Mouse (Mus musculus): Measurements from ENCODE around the gene Brd7.

The Brd7 gene

DNA sequence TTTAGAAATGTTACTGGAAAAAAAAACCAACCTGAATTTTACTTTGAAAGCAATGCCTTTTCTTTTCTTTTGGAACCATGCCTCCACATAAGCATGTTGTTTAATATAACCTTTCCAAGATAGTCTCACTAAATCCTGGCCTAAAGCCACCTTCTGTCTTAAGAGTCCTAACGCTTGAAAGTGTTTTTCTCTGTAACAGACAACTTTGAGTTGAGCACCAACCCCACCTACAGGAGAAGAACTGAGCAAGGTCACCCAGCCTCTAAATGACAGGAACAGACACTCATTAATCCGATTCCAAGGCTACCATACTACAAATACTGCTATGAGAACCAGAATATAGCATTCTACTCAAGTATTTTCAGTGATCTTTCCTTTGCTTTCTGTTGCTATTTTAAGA lies 12.9 kb downstream of the Brd7 start:
- no peak for DNase-seq

DNA sequence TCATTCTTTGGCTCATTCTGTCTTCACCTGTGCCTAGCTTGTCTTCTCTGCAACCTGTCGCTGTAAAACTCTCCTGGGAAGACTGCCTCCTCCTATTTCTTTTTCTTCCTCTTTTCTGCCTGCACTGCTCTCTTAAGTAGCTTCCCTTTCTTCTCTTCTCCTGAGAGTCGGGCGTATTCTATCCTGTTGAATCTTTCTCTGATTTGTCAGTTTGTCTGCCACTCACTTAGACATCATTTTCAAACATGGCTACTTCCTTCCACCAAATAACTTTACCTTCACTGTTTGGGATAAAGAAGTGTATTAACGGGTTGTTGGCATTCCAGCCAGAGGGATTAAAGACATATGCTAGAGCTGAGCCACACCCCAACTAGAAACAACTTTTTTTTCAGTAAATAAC lies 20.0 kb downstream of the Brd7 start:
- DNase-seq, result no peak

DNA sequence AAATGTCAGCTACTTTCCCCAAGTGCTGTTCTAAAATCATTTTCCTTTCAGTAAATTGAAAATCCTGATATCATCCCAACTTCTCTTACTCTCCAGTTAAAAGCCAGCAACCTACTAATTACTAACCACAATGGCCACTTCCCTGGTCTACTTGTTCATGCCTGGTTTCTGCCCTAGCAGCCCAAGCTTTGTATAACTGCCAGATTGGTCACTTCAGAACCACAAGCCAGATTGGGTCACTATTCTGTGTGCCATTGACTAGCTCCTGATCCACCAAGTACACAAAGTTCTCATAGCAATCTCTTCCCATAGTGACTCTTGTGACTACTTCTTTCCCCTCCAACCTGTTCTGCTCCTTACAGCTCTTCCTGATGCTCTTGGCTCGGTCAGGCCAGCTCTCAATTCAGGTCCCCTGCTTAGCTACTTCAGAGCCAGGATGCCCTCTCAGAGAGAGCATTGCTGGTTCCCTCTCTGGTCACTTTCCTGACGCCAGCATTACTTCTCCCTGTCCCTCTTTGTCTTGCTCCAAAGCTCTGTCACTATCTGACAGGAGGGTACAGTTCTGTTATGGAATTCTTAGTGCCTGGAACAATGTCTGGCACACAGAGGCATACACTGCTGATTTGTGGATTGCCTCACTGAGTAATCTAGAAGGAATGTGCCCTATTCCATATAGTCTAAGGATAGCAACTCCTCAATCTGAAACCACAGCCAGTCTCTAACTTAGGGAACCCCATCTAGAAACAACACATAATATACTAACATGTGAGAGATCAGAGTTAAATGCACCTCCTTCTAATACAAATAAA lies 21.9 kb downstream of the Brd7 start:
- no peak for DNase-seq

DNA sequence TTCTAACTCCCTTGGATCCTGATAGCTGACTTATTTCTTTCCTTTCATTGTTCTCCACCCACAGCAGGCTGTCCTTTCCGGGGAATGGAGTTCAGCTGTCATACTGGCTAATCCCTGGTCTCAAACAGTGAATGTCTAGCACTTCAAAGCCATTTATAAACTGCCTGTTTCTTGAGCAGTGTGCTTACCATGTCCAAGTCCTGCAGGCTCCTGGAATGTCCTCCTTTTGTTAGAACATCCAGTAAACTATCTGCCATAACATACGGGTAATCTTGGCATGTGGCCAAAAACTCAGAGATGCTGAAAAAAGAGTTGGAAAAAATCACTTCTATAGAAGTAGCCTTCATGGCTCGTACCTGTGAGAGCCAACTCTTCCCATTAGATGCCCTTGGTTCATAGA lies 22.8 kb downstream of the Brd7 start:
- no peak for DNase-seq

DNA sequence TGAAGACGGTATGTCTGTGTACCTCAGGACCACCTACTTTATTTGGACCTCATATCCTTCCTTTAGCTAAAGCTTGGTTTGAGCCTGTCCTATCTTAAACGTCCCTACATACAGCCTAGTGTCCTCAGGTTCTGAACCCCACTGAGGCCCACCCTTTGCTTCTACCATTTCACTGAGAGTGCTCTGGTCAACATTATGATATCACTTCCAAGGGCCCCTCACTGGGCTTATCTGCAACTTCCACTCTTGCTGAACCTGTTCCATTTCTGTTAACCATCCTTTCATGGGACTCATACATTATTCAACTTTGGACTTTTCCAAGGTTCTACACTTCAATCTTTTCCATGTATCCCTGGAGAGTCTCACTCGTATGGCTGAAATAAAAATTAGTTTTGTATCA lies 27.0 kb downstream of the Brd7 start:
- no peak for DNase-seq

DNA sequence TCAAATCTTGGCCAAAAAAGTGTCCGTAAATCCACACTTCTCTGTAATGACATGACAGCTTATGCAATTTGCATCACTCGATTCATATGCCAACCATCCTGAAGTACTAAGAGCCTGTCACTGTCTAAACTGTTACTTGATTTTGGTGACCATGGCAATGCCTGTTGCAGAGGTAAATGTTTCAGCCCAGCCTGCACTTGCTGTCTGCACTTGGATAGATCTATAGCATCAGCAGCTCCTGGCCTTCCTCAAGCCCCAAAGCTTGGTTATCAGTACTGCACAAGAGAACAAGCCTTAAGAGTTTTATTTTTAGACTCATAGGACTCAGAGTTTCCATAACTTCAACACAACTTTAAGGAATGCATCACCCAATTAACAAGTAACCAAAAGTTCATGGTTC lies 27.6 kb downstream of the Brd7 start:
- DNase-seq, result no peak

DNA sequence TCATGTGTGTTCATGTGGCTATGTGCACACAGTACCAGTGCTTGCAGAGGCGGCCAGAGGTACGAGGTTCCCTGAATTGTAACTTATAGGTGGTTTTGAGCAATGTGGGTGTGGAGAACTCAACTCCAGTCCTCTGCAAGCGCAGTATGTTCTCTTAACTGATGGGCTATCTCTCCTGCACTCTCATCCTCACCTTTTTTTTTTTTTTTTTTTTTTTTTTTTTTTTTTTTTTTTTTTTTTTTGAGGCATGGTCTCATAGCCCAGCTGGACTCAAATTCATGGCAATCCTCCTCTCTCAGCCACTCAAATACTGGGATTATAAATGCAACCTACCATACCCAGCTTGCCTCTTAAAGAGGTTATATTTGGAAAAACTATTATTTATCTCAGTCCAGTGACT lies 31.2 kb downstream of the Brd7 start:
- no peak for DNase-seq

DNA sequence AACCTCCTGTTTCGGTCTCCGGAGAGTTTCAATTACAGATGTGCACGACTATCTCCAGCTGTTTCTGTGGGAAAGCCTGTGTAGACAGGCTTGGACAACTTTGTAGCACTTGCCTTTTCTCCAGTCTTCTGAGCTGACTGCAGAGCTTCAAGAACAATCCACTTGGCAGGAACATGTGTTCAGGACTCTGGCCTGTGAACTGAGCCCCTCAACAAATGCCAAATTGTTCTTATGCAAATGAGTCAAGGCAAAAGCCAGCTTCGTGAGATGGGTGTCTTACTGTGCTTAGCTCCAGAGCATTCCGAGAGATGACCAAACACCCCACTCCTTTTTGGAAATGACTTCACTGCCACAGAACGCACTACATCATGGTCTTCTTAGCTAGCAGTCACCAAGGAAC lies 33.3 kb downstream of the Brd7 start:
- no peak for DNase-seq

DNA sequence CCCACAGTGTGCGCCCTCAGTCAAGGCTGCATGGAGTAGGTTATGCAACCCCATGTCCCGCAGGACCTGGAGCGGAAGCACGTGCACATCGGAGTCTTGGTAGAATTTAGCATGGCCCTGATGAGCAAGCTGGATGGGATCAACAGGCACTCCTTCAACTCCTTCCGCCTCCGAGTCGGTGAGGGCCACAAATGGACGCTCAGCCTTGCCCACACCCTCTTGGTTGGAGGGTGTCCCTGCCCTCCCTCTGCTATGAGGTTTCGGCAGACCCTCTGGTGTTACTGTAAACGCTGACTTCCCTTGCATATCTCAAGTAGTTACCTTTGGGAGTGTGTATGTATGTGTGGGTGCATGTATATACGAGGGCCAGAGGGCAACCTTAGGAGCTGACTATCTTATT lies 35.7 kb downstream of the Brd7 start:
- no peak for DNase-seq

DNA sequence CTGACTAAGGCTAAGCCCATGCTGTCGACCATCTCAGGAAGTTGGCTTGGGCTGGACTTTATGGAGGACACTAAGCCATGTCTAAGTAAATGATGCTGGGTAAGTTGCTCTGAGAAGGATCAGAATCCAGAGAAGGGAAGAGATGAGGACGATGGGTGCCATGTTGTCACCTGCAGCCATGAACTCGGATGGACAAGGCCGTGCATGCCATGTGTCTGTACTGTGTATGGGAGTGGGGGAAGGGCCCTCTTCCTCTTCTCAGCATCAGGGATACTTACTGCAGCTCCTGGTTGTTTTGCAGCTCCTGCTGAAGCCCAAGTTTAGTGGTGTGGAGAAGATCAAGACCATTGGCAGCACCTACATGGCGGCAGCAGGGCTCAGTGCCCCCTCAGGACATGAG lies 36.2 kb downstream of the Brd7 start:
- no peak for DNase-seq

DNA sequence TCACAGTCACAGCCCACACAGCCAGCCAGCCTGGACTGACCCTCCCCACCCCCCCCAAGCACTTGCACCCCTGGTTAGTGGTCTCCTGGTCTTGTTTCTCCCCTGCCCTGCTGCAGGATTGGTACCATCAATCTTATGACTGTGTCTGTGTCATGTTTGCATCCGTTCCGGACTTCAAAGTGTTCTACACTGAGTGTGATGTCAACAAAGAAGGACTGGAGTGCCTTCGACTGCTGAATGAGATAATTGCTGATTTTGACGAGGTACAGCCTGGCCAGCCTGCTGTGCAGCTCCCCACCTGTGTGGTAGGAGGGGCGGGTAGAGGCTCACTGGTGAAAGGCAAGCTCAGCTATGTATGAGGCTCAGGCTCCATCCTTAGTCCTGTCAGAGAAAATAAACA lies 36.7 kb downstream of the Brd7 start:
- no peak for DNase-seq

DNA sequence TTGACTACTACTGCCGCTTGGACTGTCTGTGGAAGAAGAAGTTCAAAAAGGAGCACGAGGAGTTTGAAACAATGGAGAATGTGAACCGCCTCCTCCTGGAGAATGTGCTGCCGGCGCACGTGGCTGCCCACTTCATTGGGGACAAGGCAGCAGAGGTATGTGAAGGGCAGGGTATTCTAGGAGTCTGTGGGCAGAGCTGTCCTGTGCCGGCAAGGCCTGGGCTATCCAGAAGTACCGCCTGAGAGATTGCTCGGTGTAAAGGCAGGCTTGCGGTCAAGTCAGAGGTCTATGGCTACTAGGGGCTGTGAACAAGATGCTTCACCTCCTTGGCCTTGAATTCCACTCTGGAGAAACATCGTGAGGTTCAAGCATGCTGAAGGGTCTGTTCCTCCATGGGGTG lies 37.2 kb downstream of the Brd7 start:
- DNase-seq, result no peak

DNA sequence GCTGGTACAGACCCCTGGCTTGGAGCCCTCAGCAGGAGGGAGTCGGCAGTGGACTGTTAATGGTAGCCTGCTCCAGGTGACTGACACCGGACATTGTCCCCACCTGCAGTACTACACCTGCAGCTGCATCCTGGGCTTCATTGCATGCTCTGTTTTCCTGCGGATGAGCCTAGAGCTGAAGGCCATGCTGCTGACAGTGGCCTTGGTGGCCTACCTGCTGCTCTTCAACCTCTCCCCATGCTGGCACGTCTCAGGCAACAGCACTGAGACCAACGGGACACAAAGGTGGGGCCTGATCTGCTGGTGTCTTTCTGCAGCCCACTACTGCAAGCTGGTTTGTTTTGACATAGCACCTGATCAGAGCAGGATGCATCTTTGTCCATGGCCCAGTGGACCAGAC lies 38.5 kb downstream of the Brd7 start:
- DNase-seq, result no peak

DNA sequence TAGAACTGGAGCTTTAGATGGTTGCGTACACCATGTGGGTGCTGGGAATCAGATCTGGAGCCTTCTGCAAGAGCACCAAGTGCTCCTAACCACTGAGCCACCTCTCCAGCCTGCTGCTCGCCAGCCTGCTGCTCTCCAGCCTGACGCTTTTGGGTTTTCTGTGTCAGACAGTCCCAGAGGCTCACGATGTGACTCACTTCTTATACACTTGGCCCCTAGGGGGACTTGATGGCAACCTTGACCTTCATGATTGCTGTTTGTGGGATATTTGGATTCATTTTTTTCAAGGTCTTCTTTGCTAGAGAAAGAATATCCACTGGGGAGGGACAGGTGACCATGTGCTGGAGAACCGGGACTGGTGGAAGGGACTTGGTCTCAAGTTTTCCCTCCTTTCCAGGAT lies 40.6 kb downstream of the Brd7 start:
- no peak for DNase-seq

DNA sequence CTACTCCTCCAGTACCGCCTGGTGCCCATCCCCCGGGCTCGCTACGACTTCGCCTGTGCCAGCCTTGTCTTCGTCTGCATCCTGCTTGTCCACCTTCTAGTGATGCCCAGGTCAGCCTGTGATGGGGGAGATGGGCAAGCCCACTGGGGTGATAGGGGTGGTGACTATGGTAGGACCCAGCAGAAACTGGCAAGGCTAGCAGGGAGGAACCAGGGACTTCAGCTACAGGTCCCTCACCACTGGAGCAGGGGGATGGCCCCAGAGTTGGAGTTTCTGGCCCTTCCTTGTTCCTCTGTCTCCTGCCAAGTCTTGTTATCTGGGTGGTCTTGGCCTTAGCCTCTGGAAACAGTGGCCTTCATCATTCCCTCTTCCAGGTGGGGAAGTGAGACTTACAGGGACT lies 41.9 kb downstream of the Brd7 start:
- no peak for DNase-seq

DNA sequence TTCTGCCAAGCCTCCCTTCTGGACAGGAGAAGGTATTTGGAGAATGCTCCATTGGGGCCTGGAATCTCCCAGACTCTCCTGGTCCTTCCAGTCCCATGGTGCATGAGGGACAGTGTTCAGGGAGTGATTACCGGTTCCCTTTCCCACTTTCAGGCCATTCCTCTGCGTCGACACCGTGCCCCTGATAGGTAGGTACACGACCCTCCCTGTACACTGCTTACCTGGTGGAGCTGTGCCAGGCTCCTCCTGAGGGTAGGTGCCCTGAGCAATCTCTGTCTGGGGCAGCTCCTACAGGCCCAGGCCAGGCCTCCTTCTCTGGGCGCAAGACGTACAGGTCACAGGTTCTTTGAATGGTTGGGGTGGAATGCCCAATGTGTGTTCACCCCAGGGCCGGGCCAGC lies 43.8 kb downstream of the Brd7 start:
- DNase-seq, result no peak

DNA sequence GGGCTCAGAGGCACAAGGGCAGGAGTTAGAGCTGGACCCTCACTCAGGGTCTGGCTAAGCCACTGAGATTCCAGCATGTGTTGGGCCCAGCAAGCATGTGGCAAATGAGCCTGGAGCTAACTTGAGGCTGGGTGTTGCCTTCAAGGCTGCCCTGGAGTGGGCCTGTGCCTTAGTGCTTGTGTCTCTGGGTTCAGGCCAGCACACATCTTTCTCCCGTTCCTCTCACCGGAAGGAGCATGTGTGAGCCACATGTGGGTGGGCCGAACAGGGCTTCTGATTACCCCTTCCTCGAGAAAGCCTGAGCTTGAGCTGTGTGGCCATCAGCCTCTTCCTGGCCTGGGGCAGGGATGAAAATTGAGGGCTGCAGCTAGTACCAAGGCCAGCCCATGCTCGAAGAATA lies 44.7 kb downstream of the Brd7 start:
- DNase-seq, result no peak

DNA sequence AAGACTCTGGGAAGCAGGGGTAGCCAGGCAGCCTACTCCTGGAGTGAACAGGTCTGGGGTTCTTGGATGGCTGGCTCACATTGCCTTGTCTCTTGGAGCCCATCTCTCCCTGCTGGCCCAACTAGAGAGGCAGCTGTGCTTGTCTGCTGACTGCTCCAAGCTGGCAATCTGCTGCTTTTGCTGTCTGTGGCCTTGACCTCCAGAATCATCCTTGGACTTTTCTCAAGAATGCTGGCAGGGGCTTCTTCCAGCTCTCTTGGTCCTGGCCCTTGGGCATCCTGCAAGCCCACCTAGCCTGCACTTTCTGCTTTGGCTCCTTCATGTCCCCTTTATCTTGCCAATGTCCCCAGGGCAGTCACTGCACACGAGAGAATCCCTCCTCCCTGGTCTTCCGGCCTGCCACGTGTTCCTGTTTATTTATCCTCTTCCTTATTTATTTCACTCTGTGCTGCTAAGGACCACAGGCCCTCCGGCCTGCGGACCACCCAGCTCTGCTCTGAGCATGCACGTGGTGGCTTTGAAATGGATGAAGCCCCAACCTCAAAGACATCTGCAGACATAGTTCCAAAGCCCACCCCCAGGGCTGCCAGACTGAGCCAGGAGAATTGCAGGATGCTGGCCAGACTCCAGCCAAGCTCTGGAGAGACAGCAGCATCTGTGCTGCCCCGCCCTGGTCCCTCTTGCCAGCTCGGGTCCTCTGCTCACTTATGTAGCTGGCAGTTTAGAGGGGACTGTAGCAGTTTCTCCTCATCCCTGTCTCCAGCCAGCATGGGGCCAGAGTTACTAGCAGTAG lies 45.7 kb downstream of the Brd7 start:
- DNase-seq, result no peak

DNA sequence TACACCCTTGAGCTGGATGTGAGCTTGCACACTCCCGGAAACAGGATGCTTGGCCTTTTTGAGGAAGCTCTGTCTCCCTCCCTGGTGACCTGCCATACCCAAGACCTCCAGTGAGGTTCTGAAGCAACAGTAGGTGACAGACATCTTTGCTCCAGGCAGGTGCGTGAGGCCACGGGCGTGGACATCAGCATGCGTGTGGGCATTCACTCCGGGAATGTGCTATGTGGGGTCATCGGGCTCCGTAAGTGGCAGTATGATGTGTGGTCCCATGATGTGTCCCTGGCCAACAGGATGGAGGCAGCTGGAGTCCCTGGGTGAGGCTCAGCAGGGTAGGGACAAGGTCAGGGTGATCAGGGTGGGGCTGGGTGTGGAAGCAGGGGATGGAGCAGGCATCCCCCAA lies 46.7 kb downstream of the Brd7 start:
- no peak for DNase-seq

DNA sequence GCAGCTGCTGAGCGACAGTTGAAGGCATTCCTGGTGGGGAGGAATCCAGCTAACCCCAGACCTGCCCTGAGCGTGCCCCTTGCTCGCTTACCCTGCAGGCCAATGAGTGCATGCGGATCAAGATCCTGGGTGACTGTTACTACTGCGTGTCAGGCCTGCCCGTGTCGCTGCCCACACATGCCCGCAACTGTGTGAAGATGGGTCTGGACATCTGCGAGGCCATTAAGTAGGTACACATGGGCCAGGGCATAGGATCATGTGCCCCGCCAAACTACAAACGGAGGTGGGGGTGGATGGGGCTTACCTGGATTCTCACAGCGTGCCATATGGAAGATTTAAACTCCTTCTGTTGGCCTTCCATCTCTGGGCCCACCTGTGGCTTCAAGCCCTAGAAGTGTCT lies 48.0 kb downstream of the Brd7 start:
- no peak for DNase-seq

DNA sequence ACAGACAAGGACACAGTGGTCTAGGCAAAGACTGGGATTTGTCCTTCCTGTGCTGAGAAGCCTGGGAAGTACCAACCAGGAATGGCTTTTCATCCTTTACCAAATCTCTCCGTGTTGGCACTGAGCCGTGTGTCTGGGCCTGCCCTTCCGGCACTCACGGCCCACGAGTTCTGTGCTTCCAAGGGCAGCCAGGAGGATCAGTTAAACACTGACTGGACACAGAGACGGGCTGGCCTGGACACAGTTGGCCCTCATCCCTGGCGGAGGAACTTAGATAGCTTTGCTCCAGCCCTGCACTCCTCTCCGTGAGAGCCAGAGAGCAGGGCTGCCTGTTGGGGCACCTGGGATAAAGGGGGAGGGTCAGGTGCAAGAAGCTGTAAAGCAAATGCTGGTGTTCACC lies 49.0 kb downstream of the Brd7 start:
- DNase-seq, result peak; percentile 21

DNA sequence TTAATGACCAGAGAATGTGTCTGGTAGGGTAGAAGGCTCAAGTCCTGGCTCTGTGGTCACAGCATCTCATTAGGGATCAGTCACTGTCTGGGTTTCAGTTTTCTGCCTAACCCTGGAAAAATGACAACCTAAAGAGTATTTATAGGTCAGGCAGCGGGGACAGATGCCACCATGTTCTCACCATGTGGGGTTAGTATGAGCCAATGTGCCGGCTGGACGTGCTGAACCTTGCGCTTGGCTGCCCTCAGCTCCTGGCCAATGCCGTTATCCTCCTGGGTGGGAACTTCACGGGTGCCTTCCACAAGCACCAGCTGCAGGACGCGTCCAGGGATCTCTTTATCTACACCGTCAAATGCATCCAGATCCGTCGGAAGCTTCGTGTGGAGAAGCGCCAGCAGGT lies 51.7 kb downstream of the Brd7 start:
- no peak for DNase-seq

DNA sequence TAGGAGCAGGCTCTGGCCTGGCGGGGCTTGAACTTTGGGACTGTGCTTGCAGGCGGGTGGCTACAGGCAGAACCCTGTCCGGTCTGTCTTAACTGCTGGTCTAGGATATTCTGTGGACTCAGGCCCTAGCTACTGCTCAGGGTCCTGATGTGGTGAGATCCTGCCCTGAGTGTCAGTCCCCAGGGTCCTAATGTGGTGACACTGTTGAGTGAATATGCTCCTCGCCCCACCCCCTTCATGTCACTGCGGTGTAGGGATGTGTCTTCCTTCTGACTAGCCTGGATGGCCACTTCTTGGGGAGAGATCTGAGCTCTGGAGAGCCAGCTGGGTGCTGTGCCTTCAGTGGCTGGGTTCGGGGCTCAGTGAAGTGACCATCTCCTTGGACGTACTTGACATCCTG lies 52.1 kb downstream of the Brd7 start:
- DNase-seq, result no peak

DNA sequence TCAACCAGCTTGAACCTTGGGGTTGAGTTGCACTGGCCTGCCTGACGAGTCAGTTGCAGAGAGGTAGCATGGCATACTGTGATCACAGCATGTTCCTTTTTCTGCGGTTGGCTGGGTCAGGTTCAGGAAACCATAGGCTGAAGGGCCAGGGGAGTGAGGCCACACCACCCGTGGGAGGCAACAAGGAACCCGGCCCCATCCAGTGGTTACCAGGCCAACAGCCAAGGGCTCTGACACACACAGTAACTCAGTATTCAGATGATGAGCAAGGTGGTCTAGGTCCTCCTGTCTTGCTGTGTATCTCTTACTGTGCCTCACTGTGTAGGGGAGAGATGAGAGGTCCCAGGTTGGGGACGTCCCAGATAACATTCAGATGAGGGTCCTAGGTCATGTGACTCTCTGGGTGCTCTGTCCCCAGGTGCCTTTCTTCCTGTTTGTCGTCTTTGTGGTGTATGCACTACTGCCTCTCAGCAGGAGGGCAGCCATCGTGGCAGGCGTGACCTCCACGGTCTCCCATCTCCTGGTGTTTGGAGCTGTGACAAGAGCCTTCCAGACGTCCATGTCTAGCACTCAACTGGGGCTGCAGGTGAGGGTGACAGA lies 52.6 kb downstream of the Brd7 start:
- no peak for DNase-seq
